Mouse (Mus musculus) thymus, adult 18-20 months (tissue): ENCODE results near the gene Slc1a7.

ENCODE experiments used
- DNase-seq, 2 experiments: peaks; one replicate each; pipeline ENCODE4 v3.0.0; 2022; ENCODE audit warnings: mixed read lengths in 2 of 2

Gene Slc1a7

GRCm38 (mm10) chr4:108057247-108057646 lies 89.1 kb downstream of the Slc1a7 start:
- DNase-seq: no peak

- DNase-seq: no peak
Measured at GRCm38 (mm10) chr4:108058166-108058565, 90.0 kb downstream of the Slc1a7 start.

- DNase-seq: no peak
Measured at GRCm38 (mm10) chr4:108059601-108060379, 91.7 kb downstream of the Slc1a7 start.

GRCm38 (mm10) chr4:108060774-108061173 lies 92.6 kb downstream of the Slc1a7 start:
- no peak for DNase-seq

GRCm38 (mm10) chr4:108062524-108062923 lies 94.4 kb downstream of the Slc1a7 start:
- no peak for DNase-seq
